Mouse (Mus musculus): ENCODE measurements around the gene Cd3d. TPM values are rescaled to one million over a fixed set of nuclear protein-coding genes. Genes with fewer than 3 reads are reported as not detected.

Gene Cd3d
- polyA plus RNA-seq (2011; ENCODE audit: insufficient read depth, insufficient read length, low replicate concordance, missing spikeins): 8.8 and 17.2 TPM in 2 replicates

- H3K27ac ChIP-seq (ENCODE audit: control insufficient read depth, insufficient read depth, low read depth, low read length, poor library complexity): peak within 1 kb of the TSS; percentile 48; the same call in 1 of the 2 replicates
- peak within 1 kb of the TSS; percentile 32 for H3K4me3 ChIP-seq (replicated peaks; ENCODE audit: control insufficient read depth, low read depth, low read length)
- WGBS: 75% methylated on average over 4 of the region's 4 CpGs
- TF ChIP-seq POLR2A (IDR thresholded peaks at IDR 0.05; ENCODE audit: borderline replicate concordance, control insufficient read depth, low read depth, low read length) (no peak), CTCF (IDR thresholded peaks at IDR 0.05; ENCODE audit: control insufficient read depth, insufficient read depth, low read length) (no peak)
- H3K4me1 ChIP-seq (ENCODE audit: control insufficient read depth, insufficient read depth, low read length): peaks cover 4% of the 10 kb centered on the region; the same call in 1 of the 2 replicates
Observed at GRCm38 (mm10) chr9:44981676-44982075, at the start of gene Cd3d. Gene Cd3d (plus strand): TSS chr9:44981786.

DNA sequence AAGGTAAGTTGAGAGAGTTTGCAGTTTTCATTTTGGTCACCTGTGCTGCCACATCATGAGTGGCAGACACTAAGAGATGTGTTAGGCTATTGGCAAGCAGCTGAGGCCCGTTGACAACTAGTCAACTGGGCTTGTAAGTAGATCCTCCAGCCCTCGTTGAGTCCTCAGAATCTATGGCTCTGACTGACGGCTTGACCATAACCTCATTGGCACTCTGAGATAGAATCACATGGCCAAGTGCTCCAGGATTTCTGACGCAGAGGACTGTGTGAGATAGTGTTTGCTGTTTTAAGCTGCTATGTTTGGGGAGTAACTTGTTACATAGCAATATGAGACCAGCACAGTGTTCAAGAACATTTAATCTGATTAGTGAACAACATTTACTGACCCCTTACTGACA is 39.8 kb upstream of the Cd3d start:
- H3K27ac ChIP-seq (ENCODE audit: control insufficient read depth, insufficient read depth, low read depth, low read length, poor library complexity): no peak overlapping the region
- no peaks in the 10 kb centered on the region for H3K4me1 ChIP-seq (ENCODE audit: control insufficient read depth, insufficient read depth, low read length)
- TF ChIP-seq POLR2A (IDR thresholded peaks at IDR 0.05; ENCODE audit: borderline replicate concordance, control insufficient read depth, low read depth, low read length): no peak
- no peak for TF ChIP-seq CTCF (IDR thresholded peaks at IDR 0.05; ENCODE audit: control insufficient read depth, insufficient read depth, low read length)
- H3K4me3 ChIP-seq (replicated peaks; ENCODE audit: control insufficient read depth, low read depth, low read length): no peak overlapping the region
- 86% methylated on average over 4 of the region's 4 CpGs for WGBS

- 94% methylated on average over 4 of the region's 4 CpGs for WGBS
- H3K4me3 ChIP-seq (replicated peaks; ENCODE audit: control insufficient read depth, low read depth, low read length): no peak overlapping the region
- H3K27ac ChIP-seq (ENCODE audit: control insufficient read depth, insufficient read depth, low read depth, low read length, poor library complexity): no peak overlapping the region
- no peaks in the 10 kb centered on the region for H3K4me1 ChIP-seq (ENCODE audit: control insufficient read depth, insufficient read depth, low read length)
- TF ChIP-seq CTCF (IDR thresholded peaks at IDR 0.05; ENCODE audit: control insufficient read depth, insufficient read depth, low read length) (no peak), POLR2A (IDR thresholded peaks at IDR 0.05; ENCODE audit: borderline replicate concordance, control insufficient read depth, low read depth, low read length) (no peak)
Observed at GRCm38 (mm10) chr9:44942421-44942820, 39.2 kb upstream of the Cd3d start.

GRCm38 (mm10) chr9:44946185-44946695 is 35.3 kb upstream of the Cd3d start:
- Histone ChIP-seq H3K4me1 (ENCODE audit: control insufficient read depth, insufficient read depth, low read length) (no peaks in the 10 kb centered on the region), H3K4me3 (replicated peaks; ENCODE audit: control insufficient read depth, low read depth, low read length) (no peak overlapping the region), H3K27ac (ENCODE audit: control insufficient read depth, insufficient read depth, low read depth, low read length, poor library complexity) (no peak overlapping the region)
- 92% methylated on average over 7 of the region's 7 CpGs for WGBS
- TF ChIP-seq POLR2A (IDR thresholded peaks at IDR 0.05; ENCODE audit: borderline replicate concordance, control insufficient read depth, low read depth, low read length): no peak
- TF ChIP-seq CTCF (IDR thresholded peaks at IDR 0.05; ENCODE audit: control insufficient read depth, insufficient read depth, low read length): no peak

DNA sequence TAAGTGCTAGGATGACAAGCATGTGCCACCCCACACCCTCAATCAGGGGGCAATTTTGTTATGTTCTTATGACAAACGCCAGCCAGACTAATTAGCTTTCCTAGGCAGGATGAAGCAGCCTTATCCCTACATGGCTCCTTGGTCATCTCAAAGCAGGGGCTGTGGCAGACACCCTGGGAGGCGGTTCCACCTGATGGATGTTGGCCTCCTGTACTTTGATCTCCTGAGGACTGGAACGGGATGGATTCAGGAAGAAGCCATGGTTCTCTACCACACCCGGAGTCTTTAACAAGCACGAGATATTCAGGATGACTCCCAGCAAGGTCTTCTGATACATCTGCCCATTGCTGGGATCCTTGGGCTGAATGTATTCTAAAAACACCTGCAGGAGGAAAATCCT is 33.8 kb upstream of the Cd3d start:
- H3K4me1 ChIP-seq (ENCODE audit: control insufficient read depth, insufficient read depth, low read length): no peaks in the 10 kb centered on the region
- TF ChIP-seq CTCF (IDR thresholded peaks at IDR 0.05; ENCODE audit: control insufficient read depth, insufficient read depth, low read length) (no peak), POLR2A (IDR thresholded peaks at IDR 0.05; ENCODE audit: borderline replicate concordance, control insufficient read depth, low read depth, low read length) (no peak)
- WGBS: 86% methylated on average over 5 of the region's 5 CpGs
- H3K4me3 ChIP-seq (replicated peaks; ENCODE audit: control insufficient read depth, low read depth, low read length): no peak overlapping the region
- H3K27ac ChIP-seq (ENCODE audit: control insufficient read depth, insufficient read depth, low read depth, low read length, poor library complexity): no peak overlapping the region

- Histone ChIP-seq H3K4me3 (replicated peaks; ENCODE audit: control insufficient read depth, low read depth, low read length) (no peak overlapping the region), H3K27ac (ENCODE audit: control insufficient read depth, insufficient read depth, low read depth, low read length, poor library complexity) (no peak overlapping the region), H3K4me1 (ENCODE audit: control insufficient read depth, insufficient read depth, low read length) (no peaks in the 10 kb centered on the region)
- WGBS: 77% methylated on average over 3 of the region's 3 CpGs
- TF ChIP-seq CTCF (IDR thresholded peaks at IDR 0.05; ENCODE audit: control insufficient read depth, insufficient read depth, low read length): no peak
- no peak for TF ChIP-seq POLR2A (IDR thresholded peaks at IDR 0.05; ENCODE audit: borderline replicate concordance, control insufficient read depth, low read depth, low read length)
Observed at GRCm38 (mm10) chr9:44954432-44954831, 27.2 kb upstream of the Cd3d start.

GRCm38 (mm10) chr9:44965126-44965832 is 16.3 kb upstream of the Cd3d start, which contains the start of gene Ube4a:
Gene Ube4a (minus strand): TSS chr9:44965600.
- Histone ChIP-seq H3K4me1 (ENCODE audit: control insufficient read depth, insufficient read depth, low read length) (no peaks in the 10 kb centered on the region; the same call in 1 of the 2 replicates), H3K4me3 (replicated peaks; ENCODE audit: control insufficient read depth, low read depth, low read length) (peak within 1 kb of the TSS; percentile 92), H3K27ac (ENCODE audit: control insufficient read depth, insufficient read depth, low read depth, low read length, poor library complexity) (peak within 1 kb of the TSS; percentile 70)
- under 1% methylated on average over 39 of the region's 39 CpGs for WGBS
- TF ChIP-seq POLR2A (IDR thresholded peaks at IDR 0.05; ENCODE audit: borderline replicate concordance, control insufficient read depth, low read depth, low read length) (peak; percentile 23; the same call in 1 of the 2 replicates), CTCF (IDR thresholded peaks at IDR 0.05; ENCODE audit: control insufficient read depth, insufficient read depth, low read length) (no peak)

DNA sequence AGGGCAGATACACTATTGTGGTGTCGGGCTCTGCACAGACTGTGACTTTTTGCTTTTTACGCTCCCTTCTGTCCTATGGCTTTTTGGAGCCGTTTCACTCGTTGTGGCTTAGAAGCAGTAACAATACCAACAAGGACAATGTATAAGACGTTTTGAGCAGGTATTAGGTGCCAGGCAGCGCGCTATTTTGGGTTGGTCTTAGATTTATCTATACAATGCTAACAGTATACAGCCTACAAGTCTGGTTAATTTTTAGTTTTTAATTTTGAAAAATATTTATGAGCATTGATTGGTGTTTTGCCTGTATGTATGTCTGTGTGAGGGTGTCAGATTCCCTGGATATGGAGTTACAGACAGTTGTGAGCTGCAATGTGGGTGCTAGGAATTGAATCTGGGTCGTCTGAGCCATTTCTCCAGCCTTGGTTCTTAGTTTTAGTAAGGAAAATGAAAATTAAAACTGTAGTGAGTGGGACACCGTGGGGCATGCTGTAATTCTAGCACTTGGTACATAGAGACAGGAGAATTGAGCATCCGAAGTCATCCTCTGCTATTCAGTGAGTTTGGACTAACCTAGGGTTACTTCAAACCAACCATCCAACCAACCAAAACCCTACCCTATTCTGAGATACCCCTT is 15.6 kb upstream of the Cd3d start:
- Histone ChIP-seq H3K4me1 (ENCODE audit: control insufficient read depth, insufficient read depth, low read length) (no peaks in the 10 kb centered on the region; the same call in 1 of the 2 replicates), H3K27ac (ENCODE audit: control insufficient read depth, insufficient read depth, low read depth, low read length, poor library complexity) (peak overlapping the region; percentile 58; the same call in 1 of the 2 replicates), H3K4me3 (replicated peaks; ENCODE audit: control insufficient read depth, low read depth, low read length) (peak overlapping the region; percentile 69)
- 14% methylated on average over 10 of the region's 10 CpGs for WGBS
- TF ChIP-seq POLR2A (IDR thresholded peaks at IDR 0.05; ENCODE audit: borderline replicate concordance, control insufficient read depth, low read depth, low read length) (no peak), CTCF (IDR thresholded peaks at IDR 0.05; ENCODE audit: control insufficient read depth, insufficient read depth, low read length) (no peak)
